Mouse (Mus musculus): Measurements from ENCODE around the gene Krt28. TPM values are rescaled to one million over a fixed set of nuclear protein-coding genes. Genes with fewer than 3 reads are reported as not detected.
A peak's percentile ranks its signal among the peaks of the same experiment; 100 is the strongest.

Gene Krt28
- total RNA-seq, 2 experiments from 2014 or later, result not detected

- DNase-seq (ENCODE audit: low spot score in 2 of 2), result no peak
Observed at GRCm38 (mm10) chr11:99369229-99369628, 5.5 kb downstream of the Krt28 start.

GRCm38 (mm10) chr11:99366791-99367190 is 7.9 kb downstream of the Krt28 start:
- DNase-seq (ENCODE audit: low spot score in 2 of 2), result peak in 1 of 2 experiments; percentile 22

GRCm38 (mm10) chr11:99364412-99364811 is 10.3 kb downstream of the Krt28 start:
- no peak for DNase-seq (ENCODE audit: low spot score in 2 of 2)

GRCm38 (mm10) chr11:99361423-99361822 is 13.3 kb downstream of the Krt28 start:
- no peak for DNase-seq (ENCODE audit: low spot score in 2 of 2)

GRCm38 (mm10) chr11:99351004-99351403 is 23.7 kb downstream of the Krt28 start, which contains the start of gene Krt27:
Gene Krt27, minus strand, starts transcription at chr11:99351104.
- DNase-seq (ENCODE audit: low spot score in 2 of 2), result no peak

GRCm38 (mm10) chr11:99339299-99339847 is 35.3 kb downstream of the Krt28 start:
- no peak for DNase-seq (ENCODE audit: low spot score in 2 of 2)

- DNase-seq (ENCODE audit: low spot score in 2 of 2), result no peak
Observed at GRCm38 (mm10) chr11:99337866-99338265, 36.8 kb downstream of the Krt28 start, which contains the start of gene Krt26. Gene Krt26, minus strand, starts transcription at chr11:99337966.

GRCm38 (mm10) chr11:99333426-99333825 is 41.3 kb downstream of the Krt28 start:
- no peak for DNase-seq (ENCODE audit: low spot score in 2 of 2)

GRCm38 (mm10) chr11:99329655-99330054 is 45.0 kb downstream of the Krt28 start:
- DNase-seq (ENCODE audit: low spot score in 2 of 2), result no peak

GRCm38 (mm10) chr11:99322851-99323250 is 51.9 kb downstream of the Krt28 start, which contains the start of gene Krt25:
Gene Krt25, minus strand, starts transcription at chr11:99322951.
- DNase-seq (ENCODE audit: low spot score in 2 of 2), result no peak

GRCm38 (mm10) chr11:99321094-99321493 is 53.6 kb downstream of the Krt28 start:
- no peak for DNase-seq (ENCODE audit: low spot score in 2 of 2)

- DNase-seq (ENCODE audit: low spot score in 2 of 2), result no peak
Observed at GRCm38 (mm10) chr11:99319127-99319526, 55.6 kb downstream of the Krt28 start.

- DNase-seq (ENCODE audit: low spot score in 2 of 2), result no peak
Observed at GRCm38 (mm10) chr11:99316543-99316942, 58.2 kb downstream of the Krt28 start.

Other genes with a start within 250 kb of the Krt28 start
- under 1 TPM; 0.12 to 0.18 TPM for gene Ccr7, start 219.8 kb downstream of the Krt28 start, total RNA-seq (2021)
- 10 to 100 TPM; 92.4 to 98.6 TPM for gene Smarce1, start 143.9 kb downstream of the Krt28 start, total RNA-seq (2021)
- 1 to 10 TPM; 2.0 to 2.6 TPM for gene Krt222, start 130.8 kb downstream of the Krt28 start, total RNA-seq (2021)
- not detected for gene Krt24, start 89.6 kb downstream of the Krt28 start, total RNA-seq (2021)
- under 1 TPM in 1 of 2 experiments, not detected in 1; 0.21 TPM for gene Krt25, start 52.0 kb downstream of the Krt28 start, total RNA-seq (2021)
- not detected for gene Krt26, start 36.9 kb downstream of the Krt28 start, total RNA-seq (2021)
- gene Krt27, start 23.8 kb downstream of the Krt28 start, total RNA-seq (2021), result under 1 TPM in 1 of 2 experiments, not detected in 1; 0.18 TPM
- 1 to 10 TPM; 7.6 to 8.2 TPM for gene Krt10, start 14.5 kb upstream of the Krt28 start, total RNA-seq (2021)
- not detected for gene Krt12, start 47.4 kb upstream of the Krt28 start, total RNA-seq (2021)
- gene Krt20, start 63.2 kb upstream of the Krt28 start, total RNA-seq (2021), result under 1 TPM in 1 of 2 experiments, not detected in 1; 0.32 TPM
- under 1 TPM in 1 of 2 experiments, not detected in 1; 0.16 TPM for gene Krt23, start 118.2 kb upstream of the Krt28 start, total RNA-seq (2021)
- not detected for gene Krt39, start 146.4 kb upstream of the Krt28 start, total RNA-seq (2021)
- not detected for gene Krt40, start 168.3 kb upstream of the Krt28 start, total RNA-seq (2021)
- gene Krtap3-3, start 176.0 kb upstream of the Krt28 start, total RNA-seq (2021), result not detected
- gene Krtap3-2, start 181.9 kb upstream of the Krt28 start, total RNA-seq (2021), result not detected
- gene Gm11939, start 184.6 kb upstream of the Krt28 start, total RNA-seq (2021), result not detected
- not detected for gene Krtap3-1, start 191.7 kb upstream of the Krt28 start, total RNA-seq (2021)
- not detected for gene Krtap1-5, start 206.1 kb upstream of the Krt28 start, total RNA-seq (2021)
- gene Krtap1-4, start 208.8 kb upstream of the Krt28 start, total RNA-seq (2021), result not detected
- not detected for gene Krtap1-3, start 216.4 kb upstream of the Krt28 start, total RNA-seq (2021)
- gene Krtap9-3, start 223.2 kb upstream of the Krt28 start, total RNA-seq (2021), result not detected
- gene Gm11938, start 228.4 kb upstream of the Krt28 start, total RNA-seq (2021), result not detected
- not detected for gene Gm11937, start 235.3 kb upstream of the Krt28 start, total RNA-seq (2021)
- not detected for gene Krtap2-4, start 239.9 kb upstream of the Krt28 start, total RNA-seq (2021)
- not detected for gene Gm11562, start 245.5 kb upstream of the Krt28 start, total RNA-seq (2021)

Measured in gastrocnemius, postnatal 4 days (tissue).